Mouse (Mus musculus) forebrain, postnatal 0 days (tissue): ENCODE data around the gene Fbxo44. TPM values are rescaled to one million over a fixed set of nuclear protein-coding genes. Genes with fewer than 3 reads are reported as not detected.
"Not testable (repeated sequence)": the region's sequence is repeated elsewhere in the genome, so short reads cannot be mapped to it uniquely, and the experiment has no call there.

ENCODE experiments used
- ATAC-seq: fragments of 200-750 bp; cut with Nextera tagmentation; 2 replicates; pipeline ENCODE4 v1.8.0; 2017; ENCODE audit warnings: mild to moderate bottlenecking, moderate library complexity
- DNase-seq: peaks from one replicate; pipeline ENCODE4 v3.0.0-alpha.2; 2015
- H3K27ac ChIP-seq: fragments of 300-500 bp; sonication (generic); 2 replicates; pipeline ENCODE4 v1.5.1; 2014; ENCODE audit warnings: low read depth, mild to moderate bottlenecking, antibody characterized with exemption, low read length, moderate library complexity, mixed read lengths
- H3K27me3 ChIP-seq: fragments of 300-500 bp; sonication (generic); 2 replicates; pipeline ENCODE4 v1.6.1; 2014; ENCODE audit warnings: mild to moderate bottlenecking, low read length, mixed read lengths; ENCODE audit not compliant: insufficient read depth
- H3K36me3 ChIP-seq: fragments of 300-500 bp; sonication (generic); 2 replicates; pipeline ENCODE4 v1.6.1; 2014; ENCODE audit warnings: mild to moderate bottlenecking, moderate library complexity; ENCODE audit not compliant: insufficient read depth
- H3K4me1 ChIP-seq: fragments of 300-500 bp; sonication (generic); 2 replicates; pipeline ENCODE4 v1.6.1; 2014; ENCODE audit warnings: antibody characterized with exemption; ENCODE audit not compliant: insufficient read depth
- H3K4me2 ChIP-seq: fragments of 300-500 bp; sonication (generic); 2 replicates; pipeline ENCODE4 v1.6.1; 2014; ENCODE audit warnings: low read depth, mild to moderate bottlenecking, moderate library complexity
- H3K4me3 ChIP-seq: fragments of 300-500 bp; sonication (generic); 2 replicates; pipeline ENCODE4 v1.5.1; 2014; ENCODE audit warnings: low read depth, low read length, mixed read lengths
- H3K9ac ChIP-seq: fragments of 300-500 bp; sonication (generic); 2 replicates; pipeline ENCODE4 v1.6.1; 2014; ENCODE audit warnings: mild to moderate bottlenecking
- H3K9me3 ChIP-seq: fragments of 300-500 bp; sonication (generic); 2 replicates; pipeline ENCODE4 v1.6.1; 2016; ENCODE audit warnings: low read length
- CTCF ChIP-seq: sonication (generic); IDR thresholded peaks from 2 replicates; pipeline ENCODE4 v1.5.1; 2016; ENCODE audit warnings: antibody characterized with exemption, control low read depth, low read depth
- WGBS: fragments of 180-500 bp; shearing (Covaris S2); extraction: QIAGEN DNeasy Blood & Tissue Kit; methylation state at CpG from one replicate; pipeline ENCODE4 v1.1.7; 2014; 5-methylcytosine and 5-hydroxymethylcytosine counted together
- polyA plus RNA-seq: library from polyadenylated mRNA; unstranded; fragments of >200 nt; fragmentation: Nextera tagmentation; extraction: Ambion mirVana; gene quantifications from 2 replicates; pipeline ENCODE4 v1.2.1, GENCODE M21; 2015
- total RNA-seq: library from RNA; depleted of rRNA; stranded (reverse); fragments of >200 nt; gene quantifications from 2 replicates; pipeline ENCODE4 v1.2.3, GENCODE M21; 2014

Gene Fbxo44
- total and polyA plus RNA-seq, 2 experiments from 2014 or later = 81.4 to 132 TPM

GRCm38 (mm10) chr4:148192707-148193245 lies 32.5 kb upstream of the Fbxo44 start:
- TF ChIP-seq CTCF = no peak
- H3K4me2 ChIP-seq = no peak overlapping the region
- H3K4me1 ChIP-seq = no peaks in the 10 kb centered on the region
- no peaks in the 10 kb centered on the region for H3K27me3 ChIP-seq
- ATAC-seq (no peak), DNase-seq (no peak)
- H3K4me3 ChIP-seq = no peak overlapping the region
- H3K36me3 ChIP-seq = no peaks in the 10 kb centered on the region
- H3K27ac ChIP-seq = no peak overlapping the region
- WGBS = 38% methylated on average over 11 of the region's 11 CpGs
- H3K9me3 ChIP-seq = no peaks in the 10 kb centered on the region
- H3K9ac ChIP-seq = no peak overlapping the region

- 91% methylated on average over 1 of the region's 1 CpGs for WGBS
- not testable (repeated sequence) for ATAC-seq, H3K4me1 ChIP-seq
These were observed 28.5 kb upstream of the Fbxo44 start for GRCm38 (mm10) chr4:148188767-148189166.

GRCm38 (mm10) chr4:148185819-148186218 lies 25.5 kb upstream of the Fbxo44 start:
- no peak for ATAC-seq
- Histone ChIP-seq H3K9me3 (no peaks in the 10 kb centered on the region), H3K4me2 (no peak overlapping the region), H3K27me3 (no peaks in the 10 kb centered on the region), H3K4me3 (no peak overlapping the region), H3K27ac (no peak overlapping the region), H3K9ac (no peak overlapping the region), H3K4me1 (no peaks in the 10 kb centered on the region), H3K36me3 (no peaks in the 10 kb centered on the region)
- TF ChIP-seq CTCF = peak; percentile 23
- 71% methylated on average over 4 of the region's 4 CpGs for WGBS
- no peak for DNase-seq

More at GRCm38 (mm10) chr4:148188767-148189166, 28.5 kb upstream of the Fbxo44 start:
- H3K27ac ChIP-seq, DNase-seq, H3K9me3 ChIP-seq, H3K9ac ChIP-seq, H3K27me3 ChIP-seq, H3K4me2 ChIP-seq, H3K4me3 ChIP-seq, H3K36me3 ChIP-seq: not testable (repeated sequence)

GRCm38 (mm10) chr4:148184564-148184963 lies 24.3 kb upstream of the Fbxo44 start:
- no peak overlapping the region for H3K4me3 ChIP-seq
- DNase-seq = no peak
- no peak for TF ChIP-seq CTCF
- H3K4me2 ChIP-seq = no peak overlapping the region
- H3K27me3 ChIP-seq = no peaks in the 10 kb centered on the region
- no peak overlapping the region for H3K9ac ChIP-seq
- no peaks in the 10 kb centered on the region for H3K4me1 ChIP-seq
- no peak for ATAC-seq
- H3K36me3 ChIP-seq = no peaks in the 10 kb centered on the region
- H3K27ac ChIP-seq = no peak overlapping the region
- H3K9me3 ChIP-seq = no peaks in the 10 kb centered on the region
- 24% methylated on average over 9 of the region's 9 CpGs for WGBS

GRCm38 (mm10) chr4:148182363-148182762 lies 22.1 kb upstream of the Fbxo44 start:
- TF ChIP-seq CTCF = no peak
- H3K36me3 ChIP-seq = no peaks in the 10 kb centered on the region
- H3K9ac ChIP-seq = no peak overlapping the region
- H3K27ac ChIP-seq = no peak overlapping the region
- ATAC-seq (0 out of 2 replicates have a peak, but pooled peaks have one; percentile 19), DNase-seq (no peak)
- no peak overlapping the region for H3K4me3 ChIP-seq
- no peaks in the 10 kb centered on the region for H3K9me3 ChIP-seq
- WGBS = 15% methylated on average over 8 of the region's 8 CpGs
- H3K4me1 ChIP-seq = no peaks in the 10 kb centered on the region
- no peaks in the 10 kb centered on the region; the same call in 1 of the 2 replicates for H3K27me3 ChIP-seq
- H3K4me2 ChIP-seq = no peak overlapping the region

GRCm38 (mm10) chr4:148181483-148181882 lies 21.2 kb upstream of the Fbxo44 start:
- H3K9me3 ChIP-seq = no peaks in the 10 kb centered on the region
- no peaks in the 10 kb centered on the region for H3K36me3 ChIP-seq
- no peak overlapping the region for H3K9ac ChIP-seq
- WGBS = 79% methylated on average over 12 of the region's 12 CpGs
- no peak for DNase-seq
- no peak for TF ChIP-seq CTCF
- no peak overlapping the region for H3K27ac ChIP-seq
- no peaks in the 10 kb centered on the region for H3K4me1 ChIP-seq
- H3K4me3 ChIP-seq = no peak overlapping the region
- no peak for ATAC-seq
- no peaks in the 10 kb centered on the region; the same call in 1 of the 2 replicates for H3K27me3 ChIP-seq
- H3K4me2 ChIP-seq = no peak overlapping the region

GRCm38 (mm10) chr4:148177716-148178115 lies 17.4 kb upstream of the Fbxo44 start:
- H3K36me3 ChIP-seq = no peaks in the 10 kb centered on the region
- no peak for TF ChIP-seq CTCF
- H3K9ac ChIP-seq = no peak overlapping the region
- no peak overlapping the region for H3K4me2 ChIP-seq
- H3K9me3 ChIP-seq = no peaks in the 10 kb centered on the region
- no peak overlapping the region for H3K4me3 ChIP-seq
- peaks cover 5% of the 10 kb centered on the region for H3K27me3 ChIP-seq
- H3K4me1 ChIP-seq = no peaks in the 10 kb centered on the region
- H3K27ac ChIP-seq = no peak overlapping the region
- ATAC-seq (no peak), DNase-seq (no peak)

GRCm38 (mm10) chr4:148176603-148177002 lies 16.3 kb upstream of the Fbxo44 start:
- H3K4me3 ChIP-seq, H3K4me1 ChIP-seq, ATAC-seq, H3K9ac ChIP-seq, H3K27me3 ChIP-seq, H3K4me2 ChIP-seq, H3K36me3 ChIP-seq, DNase-seq, H3K9me3 ChIP-seq, H3K27ac ChIP-seq: not testable (repeated sequence)
- WGBS = 77% methylated on average over 5 of the region's 6 CpGs
